Mouse (Mus musculus) right cerebral cortex, postnatal 25 days (tissue): ENCODE measurements around the gene Spsb1.

Source experiments
- DNase-seq: peaks from one replicate; pipeline ENCODE4 v3.0.0; 2022

Spsb1 gene

DNA sequence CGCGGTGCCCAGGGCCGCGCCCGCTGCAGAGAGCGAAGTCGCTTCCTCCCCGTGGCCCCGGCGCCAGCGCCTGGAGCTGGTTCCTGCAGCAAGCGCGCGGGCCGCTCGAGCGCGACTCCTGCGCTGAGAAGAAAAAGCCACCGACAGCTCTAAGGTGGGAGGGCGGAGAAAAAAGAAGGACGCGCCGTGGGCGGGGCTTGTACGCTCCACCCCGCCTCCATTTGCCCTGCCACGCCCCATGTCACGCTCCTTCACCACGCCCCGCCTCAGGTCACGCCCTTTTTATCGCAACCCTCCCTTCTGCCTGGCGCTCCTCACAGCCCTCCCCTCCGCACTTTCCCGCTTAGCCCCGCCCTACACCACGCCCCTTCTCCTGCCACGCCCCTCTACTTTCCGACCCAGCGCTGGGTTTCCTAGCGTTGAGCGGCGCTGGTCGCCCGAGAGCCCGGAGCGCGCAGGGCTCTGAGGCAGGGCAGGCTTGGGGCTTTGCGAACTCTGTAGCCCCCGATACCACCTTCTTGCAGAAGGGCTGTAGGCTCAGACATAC is at the start of gene Spsb1:
Gene Spsb1 (minus strand): TSS at position 151 of the 547 bp plus-strand sequence.
- peak; percentile 91 for DNase-seq

DNA sequence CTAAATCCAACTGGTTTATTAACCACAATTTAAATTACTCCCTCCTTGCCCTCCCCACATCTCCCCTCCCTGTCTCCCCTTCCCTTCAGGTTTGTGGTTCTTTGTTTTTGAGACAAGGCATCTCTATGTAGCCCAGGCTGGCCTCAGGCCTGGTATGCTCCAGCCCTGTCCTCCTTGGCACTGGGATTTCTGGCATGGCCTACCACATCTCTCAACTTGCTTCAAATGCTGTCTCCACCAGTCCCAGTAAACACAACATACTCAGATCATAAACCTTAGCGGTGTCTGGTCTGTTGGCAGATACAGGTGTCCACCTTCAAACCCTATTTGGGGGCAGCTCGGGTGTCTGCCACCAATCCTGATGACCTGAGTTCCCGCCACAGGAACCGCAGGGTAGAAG is 48.8 kb upstream of the Spsb1 start:
- no peak for DNase-seq

DNA sequence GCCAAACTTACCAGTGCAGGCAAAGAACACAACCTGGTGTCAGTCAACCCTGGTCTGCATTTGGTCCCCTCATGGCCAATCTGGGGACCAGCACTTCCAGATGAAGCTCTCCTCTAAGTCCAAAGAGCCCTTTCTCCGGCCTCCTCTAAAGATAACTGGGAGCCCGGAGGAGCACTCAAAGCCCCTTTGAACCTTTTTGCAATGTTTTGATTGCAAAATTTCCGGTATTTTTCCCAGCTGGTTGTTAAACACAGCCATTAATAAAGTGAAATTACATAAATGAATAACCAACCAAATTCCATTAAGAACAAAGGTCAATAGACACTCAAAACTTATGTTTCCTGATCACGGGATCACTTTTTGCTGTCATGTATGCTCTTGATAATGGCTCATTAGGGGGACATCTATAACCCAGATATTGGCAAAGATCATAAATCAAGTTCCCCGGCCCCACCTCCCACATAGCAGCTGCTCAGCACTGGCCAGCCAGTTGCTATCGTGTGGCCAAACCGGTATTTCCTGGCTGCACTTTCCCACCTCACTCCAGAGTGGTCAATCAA is 48.3 kb upstream of the Spsb1 start:
- no peak for DNase-seq

DNA sequence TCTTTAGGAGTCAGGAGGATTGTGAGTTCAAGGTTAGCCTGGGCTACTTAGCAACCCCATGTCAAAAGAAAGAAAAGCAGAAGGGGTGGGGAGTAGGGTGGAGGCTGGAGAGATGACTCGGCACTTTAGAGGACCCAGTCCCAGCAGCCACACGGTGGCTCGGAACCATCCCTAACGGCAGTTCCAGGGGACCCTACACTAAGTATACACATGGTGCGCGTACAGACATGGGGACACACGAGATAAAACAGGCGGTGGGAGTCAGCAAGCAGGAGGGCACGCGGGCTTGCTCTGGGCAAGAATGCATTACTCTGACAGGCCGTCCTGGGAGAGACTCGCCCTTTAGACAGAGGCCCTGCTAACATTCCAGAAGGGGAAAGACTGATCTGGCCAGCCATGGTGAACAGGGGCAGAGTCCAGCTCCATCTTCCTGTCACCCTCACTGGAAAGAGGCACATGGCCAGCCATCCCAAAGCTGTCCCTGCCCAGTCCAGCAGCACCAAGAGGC is 47.2 kb upstream of the Spsb1 start:
- no peak for DNase-seq

DNA sequence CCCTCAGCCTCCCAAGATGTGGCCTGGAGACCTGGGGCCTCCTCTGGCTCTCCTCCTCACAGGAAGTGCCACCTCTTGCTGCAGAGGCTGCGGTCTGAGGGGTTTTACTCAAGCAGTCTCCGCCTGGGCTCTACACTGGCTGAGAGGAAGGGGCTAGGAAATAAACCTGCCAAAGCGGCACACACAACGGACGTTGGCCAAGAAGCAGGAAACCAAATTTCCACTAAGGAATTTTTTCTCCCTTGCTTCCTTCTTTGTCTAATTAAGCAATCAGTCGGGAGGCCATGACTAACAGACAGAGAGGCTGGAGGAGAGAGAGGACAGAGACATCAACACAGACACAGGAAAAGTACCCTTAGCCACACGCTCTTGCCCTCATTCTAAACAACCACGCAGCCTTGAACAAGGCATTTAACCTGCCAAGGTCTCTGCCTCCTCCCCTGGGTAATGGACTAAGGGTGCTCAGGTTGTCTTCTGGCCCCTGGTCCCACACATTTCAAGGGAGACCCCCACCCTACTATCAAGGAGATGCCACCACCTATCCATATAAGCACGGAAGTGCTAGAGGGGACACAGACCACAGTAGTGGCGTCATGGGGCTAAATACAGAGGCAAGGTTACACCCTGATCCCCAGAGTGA is 46.5 kb upstream of the Spsb1 start:
- DNase-seq, result no peak

DNA sequence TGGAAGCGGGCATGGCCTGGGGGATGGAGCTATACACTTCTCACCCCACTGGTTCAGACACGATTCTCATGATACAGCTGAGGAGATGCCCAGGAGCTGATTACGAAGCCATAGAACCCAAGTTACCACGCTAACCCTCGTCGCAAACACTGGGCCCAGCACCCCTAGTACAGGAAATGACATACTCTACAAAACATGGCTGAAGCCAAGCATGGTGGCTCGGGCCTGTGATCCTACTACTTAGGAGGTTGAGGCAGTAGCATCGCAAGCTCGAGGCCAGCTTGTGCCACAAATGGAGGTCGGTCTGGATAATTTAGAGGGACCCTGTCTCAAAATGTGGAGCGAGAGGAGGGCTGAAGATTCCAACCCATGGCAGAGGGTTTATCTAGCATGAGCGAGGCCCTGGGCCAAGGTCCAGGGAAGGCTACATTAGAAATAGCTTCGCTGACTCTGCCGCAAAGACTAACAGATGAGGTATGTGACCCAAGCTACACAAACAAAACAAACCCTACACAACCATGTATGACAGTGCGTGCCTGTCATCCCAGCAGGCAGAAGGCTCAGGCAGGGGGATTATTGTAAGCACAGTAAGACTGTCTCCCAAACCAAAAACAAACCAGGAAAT is 45.2 kb upstream of the Spsb1 start:
- DNase-seq, result no peak

DNA sequence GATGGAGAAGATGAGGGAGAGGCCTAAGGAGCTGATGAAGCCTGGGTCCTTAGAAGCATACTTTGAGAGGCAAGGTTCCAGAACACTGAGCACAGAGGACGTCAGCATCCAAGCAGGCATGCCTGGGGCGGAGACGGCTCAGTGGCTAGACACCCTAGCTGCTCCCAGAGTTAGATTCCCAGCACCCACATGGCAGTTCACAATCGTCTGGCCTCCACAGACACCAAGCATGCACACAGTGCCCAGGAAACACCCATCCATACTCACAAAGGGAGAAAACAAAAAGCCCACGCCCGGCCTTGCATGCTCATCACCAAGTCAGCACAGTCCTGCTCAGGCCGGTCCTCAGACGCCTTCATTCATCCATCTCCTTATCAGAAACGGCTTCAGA is 44.7 kb upstream of the Spsb1 start:
- no peak for DNase-seq

DNA sequence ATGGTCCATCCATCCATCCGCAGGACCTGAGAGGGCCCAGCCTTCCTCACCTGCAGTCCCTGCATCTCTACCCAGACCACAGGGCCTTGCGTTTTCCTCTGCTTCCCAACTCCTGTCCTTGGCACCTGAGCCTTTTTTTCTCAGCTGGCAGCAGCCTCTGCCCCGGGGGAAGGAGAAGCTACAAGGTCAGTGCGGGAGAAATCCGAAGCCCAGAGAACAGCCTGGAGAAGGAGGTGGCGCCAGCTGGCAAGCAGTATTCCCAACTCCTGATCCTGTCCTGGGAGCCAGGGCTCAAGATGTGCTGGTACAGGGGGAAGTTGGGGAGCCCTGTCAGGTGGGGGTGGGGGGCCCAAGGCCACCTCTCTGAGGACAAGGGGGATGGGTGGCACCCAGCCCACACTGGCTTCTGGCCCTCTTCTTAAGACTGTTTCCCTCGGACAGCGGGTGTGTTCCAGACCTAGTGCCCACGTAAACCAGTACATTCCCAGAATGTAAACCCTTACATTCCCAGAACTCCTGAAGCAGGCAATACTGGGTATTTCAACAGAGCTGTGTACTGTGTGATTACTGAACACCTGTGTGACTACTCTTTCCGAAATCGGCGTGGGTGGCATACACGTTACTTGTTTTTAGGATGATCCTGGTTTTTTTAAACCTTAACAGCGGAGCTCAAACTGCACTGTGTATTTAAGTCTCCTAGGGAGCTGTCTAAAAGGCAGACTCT is 44.1 kb upstream of the Spsb1 start:
- no peak for DNase-seq

DNA sequence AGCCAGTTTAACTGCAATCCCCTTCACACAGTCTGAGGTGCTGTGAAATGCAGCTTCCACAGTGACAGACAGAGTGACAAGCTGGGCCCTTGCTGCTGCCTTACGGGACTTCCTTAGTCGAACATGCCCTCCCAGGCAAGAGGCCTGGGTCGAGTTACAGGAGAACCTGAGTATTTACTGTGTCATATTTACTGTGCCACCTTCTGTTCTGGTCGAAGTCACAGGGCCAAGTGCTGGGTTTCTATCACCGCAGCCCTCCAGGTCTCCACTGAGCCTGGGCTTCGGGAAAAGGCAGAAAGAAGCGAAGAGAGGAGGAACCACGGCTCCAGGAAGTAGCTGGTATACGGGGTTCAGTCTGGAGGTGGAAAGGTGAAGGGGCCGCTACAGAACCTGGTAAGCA is 43.2 kb upstream of the Spsb1 start:
- DNase-seq, result no peak

DNA sequence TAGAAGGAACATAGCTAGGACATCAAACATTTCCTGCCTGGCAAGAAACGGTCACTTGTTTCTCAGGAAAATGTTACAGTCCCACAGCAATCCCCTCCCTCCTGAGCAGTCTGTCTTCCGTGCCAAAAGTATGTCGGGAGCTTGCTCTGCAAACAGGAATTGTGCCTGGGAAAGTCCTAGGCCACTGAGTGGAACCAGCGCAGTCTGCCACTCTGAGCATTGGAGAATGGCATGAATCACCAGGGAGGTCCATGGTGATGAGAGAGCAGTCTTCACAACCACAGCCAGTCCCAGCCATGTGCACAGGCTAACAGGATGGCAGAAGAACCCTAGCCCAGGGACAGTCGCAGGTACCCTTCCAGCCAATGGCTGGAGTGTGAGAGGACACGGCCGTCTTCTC is 41.6 kb upstream of the Spsb1 start:
- no peak for DNase-seq

DNA sequence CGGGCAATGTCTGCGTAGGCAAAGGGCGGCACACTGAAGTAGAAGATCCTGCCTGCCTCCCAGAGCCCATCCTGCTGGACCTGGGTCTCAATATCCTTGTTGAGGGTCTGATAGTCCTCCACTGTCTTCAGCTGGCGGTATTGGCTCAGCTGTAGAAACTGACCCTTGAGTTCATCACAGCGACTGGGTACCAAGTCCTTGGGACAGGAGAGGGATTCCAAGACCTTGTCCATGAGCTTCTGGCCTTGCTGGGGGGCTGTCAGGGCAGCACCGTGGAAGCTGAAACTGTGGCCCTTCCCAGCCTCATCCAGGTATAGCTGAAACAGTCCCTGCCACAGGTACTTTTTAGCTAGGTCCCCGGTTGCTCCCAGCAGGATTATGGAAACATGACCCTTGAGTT is 41.1 kb upstream of the Spsb1 start:
- DNase-seq, result no peak

DNA sequence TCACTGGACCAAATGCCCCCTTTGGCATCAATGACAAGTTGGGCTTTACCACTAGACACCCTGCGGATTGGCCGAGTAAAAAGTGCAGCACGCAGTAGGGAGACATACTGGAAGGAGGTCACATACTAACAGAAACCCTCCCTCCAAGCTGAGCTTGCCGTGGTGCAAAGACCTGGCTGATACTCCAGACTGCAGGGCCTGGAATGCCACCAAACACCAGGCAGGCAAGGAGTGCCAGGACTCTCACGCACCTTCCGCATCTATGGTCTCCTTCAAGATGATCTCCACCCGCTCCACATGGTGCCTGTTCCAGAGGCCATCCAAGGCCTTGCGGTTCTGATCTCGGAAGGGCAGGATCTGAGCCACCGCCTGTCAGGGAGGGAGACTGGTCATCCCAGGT is 39.4 kb upstream of the Spsb1 start:
- DNase-seq, result no peak

DNA sequence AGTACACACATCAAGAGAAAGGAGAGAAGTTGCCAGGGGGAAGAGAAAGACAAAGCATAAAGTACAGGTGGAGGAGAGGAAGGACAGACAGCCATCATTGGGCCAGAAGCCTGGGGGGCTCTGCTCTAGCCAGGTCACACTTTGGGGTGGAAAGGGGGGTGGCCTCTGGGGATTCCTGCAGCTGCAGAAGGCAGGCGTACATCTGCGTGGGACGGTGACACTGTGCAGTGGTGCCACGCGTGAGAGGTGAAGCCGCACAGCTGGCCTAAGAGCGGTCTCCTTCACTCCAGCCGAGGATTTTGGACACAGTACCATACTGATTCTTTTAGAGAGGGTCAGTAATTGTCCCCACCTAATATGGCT is 37.8 kb upstream of the Spsb1 start:
- no peak for DNase-seq

DNA sequence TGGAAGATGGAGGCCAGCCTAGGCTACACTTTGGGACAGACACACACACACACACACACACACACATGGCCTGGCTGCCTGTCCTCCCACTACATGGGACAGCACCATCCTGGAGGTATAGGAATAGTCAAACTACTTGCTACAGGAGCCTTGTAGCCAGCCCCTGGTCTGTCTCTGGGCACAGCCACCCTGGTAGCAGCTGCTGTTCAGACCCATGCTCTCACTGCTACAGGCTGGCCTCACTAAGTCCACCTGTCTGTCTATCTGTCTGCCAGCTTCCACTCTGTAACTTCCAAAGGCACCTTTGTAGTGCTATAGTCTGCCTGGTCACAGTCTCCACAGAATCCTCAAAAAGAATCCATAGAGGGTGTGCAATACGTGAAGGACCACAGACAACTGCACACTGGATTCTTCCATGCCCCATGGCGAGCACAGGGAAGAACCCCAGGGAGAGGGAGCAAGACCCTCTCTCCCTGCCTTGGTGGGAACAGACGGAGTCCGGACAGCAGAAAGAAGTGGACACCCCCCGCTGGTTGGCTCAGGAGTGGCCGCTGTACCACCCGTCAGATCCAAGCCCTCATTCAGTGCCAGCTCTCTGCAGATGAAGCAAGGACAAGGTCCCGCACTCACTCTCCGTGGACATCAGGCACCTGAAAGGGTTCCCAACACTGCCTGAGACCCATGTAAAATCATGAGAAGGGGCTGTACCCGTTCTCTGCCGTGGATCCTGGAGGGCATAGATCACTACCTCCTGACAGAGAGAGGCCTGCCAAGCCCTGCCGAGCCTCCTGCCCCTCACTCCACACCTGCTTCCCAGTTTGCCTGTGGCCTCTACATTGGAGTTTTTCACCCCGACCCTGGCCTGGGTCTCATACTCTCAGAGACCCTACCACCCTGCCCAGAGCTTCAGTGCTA is 37.2 kb upstream of the Spsb1 start:
- DNase-seq, result no peak

DNA sequence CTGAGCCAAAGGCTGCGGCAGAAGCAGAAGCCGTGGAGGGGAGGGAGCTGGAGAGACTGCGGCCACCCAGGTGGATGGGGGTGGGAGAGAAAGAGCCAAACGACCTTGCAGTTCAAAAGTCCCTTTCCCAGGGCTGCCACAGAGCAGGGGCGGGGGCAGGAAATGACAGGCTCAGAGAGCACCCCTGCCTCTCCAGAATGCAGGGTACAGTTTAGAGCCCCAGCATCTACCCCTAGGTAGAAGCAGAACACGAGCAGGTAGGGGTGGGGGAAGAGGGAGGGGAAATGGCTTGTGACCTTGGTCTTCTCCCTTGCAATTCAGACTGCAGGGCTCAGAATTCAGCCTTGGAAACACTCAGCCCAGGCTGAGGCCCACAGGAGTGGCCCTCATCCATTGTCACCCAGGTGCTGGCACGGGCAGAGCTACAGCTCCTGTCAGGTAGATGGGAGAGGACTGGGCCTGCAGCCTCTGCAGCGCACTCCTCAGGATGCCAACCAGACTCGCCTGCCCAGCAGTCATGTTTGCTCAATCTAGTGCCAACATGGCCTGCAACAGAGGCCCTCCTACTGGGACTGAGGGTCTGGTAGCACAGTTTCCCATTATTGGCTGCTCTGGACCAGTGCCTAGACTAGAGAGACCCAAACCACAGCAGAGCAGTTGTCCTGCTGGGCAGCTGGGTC is 36.3 kb upstream of the Spsb1 start:
- DNase-seq, result no peak

DNA sequence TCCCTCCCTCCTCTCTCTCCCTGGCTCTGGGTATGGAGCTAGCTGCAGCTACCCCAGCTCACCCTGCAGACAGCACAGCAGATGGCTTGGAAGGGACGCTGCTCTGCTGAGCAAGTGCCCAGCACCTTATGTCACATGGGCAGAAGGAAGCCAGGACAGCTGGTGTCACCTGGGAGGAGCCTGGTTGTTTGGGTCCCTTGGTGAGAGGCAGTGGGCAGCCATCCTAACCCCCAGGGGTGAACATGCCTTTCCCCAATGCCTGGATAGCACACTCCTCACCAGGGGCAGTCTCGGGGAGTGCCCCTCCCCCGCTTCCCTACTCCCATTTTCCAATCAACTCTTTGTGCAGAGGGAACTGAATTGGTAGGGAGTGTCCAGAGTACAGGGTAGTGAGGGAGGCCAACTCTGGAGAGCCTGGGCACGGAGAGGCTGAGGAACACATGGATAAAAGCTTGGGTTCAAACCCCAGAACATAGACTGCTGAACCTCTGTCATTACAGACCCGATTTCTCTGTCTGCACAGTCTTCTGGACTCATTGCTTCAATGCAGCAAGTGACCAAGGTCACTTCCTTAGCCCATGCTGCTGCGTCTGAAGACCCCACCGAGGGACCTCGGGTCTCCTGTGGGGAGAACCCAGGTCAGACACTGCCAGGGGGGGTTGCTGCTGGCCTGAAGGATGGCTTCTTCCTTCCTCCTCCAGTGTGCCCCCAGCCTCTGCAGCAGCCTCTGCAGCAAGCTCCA is 35.5 kb upstream of the Spsb1 start:
- no peak for DNase-seq

DNA sequence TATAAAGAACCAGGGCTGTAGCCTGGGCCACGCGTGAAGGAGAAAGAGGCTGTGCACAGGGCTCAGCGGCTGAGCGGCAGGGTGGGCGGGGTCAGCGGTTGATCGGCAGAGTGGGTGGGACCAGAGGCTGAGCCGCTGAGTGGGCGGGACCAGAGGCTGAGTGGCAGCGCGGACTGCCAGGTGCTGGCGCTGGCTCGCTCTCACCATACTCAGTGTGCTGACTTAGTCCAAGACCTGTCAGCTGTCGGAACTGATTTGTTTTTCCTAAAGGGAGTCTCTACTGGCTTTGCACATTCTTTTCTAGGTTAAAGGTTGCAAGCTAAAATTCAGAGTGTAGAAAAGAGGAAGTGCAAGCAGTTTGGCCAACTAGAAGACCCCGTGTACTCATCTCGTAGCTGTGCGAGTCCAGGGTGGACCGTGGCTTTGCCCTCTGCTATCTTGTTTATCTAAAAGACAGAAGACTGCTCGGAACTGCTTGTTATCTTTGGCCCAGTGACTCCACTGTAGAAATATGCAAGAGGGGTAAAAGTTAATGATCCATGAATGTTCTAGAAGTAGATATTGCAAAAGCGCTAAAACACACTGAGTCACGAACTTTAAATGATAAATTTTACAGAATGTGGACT is 34.2 kb upstream of the Spsb1 start:
- DNase-seq, result peak; percentile 81

DNA sequence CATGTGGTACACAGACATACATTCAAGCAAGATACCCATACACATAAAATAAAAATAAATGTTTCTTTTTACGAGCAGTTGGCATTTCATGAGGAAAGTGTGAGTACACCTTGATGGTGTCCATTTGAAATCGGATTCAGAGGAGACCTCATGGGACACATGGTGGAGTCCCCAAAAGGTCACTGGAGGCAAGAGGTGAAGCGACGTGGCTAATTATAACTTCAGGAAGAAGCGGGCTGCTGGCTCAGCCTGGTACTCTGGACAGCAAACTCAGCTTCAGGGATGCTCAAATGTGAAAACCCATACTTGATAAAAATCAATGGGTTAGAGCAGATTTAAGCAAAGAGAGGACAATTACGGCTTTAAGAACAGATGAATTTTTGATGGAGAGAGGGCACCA is 33.5 kb upstream of the Spsb1 start:
- DNase-seq, result no peak

DNA sequence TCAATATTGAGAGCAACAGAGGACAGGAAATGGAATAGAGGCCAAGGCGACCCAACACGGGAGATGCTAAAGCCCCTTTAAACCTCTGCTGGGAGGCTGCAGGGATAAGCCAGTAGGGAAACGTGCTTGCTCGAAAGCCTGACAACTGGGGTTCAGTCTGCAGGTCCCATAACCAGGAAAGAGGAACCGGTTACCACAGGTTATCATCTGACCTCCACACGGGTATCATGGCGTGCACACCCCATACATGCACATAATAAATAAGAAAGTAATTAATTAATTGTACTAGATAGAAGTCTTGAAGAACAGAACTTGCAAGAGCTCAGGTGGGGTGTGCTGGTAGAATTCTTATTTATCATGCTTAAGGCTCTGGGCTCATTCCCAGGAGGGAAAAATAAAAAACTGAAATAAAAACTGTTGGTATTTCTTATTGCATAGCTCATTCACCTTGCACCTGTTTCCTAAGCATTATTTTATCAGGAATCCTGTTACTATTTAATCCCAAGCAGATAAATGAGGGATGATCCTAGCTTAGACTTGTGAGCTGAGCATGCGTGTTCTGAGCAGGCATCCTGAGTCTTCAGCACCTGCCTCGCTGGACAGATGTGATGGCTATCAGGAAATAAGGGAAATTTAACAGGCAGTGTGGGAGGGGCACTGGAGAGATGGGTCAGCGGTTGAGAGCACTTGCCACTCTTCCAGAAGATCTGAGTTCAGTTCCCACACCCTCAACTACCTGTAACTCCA is 32.0 kb upstream of the Spsb1 start:
- no peak for DNase-seq
